Mouse (Mus musculus): Measurements from ENCODE around the gene Fzd9. TPM values are rescaled to one million over a fixed set of nuclear protein-coding genes. Genes with fewer than 3 reads are reported as not detected.
"Not testable (repeated sequence)": the region's sequence is repeated elsewhere in the genome, so short reads cannot be mapped to it uniquely, and the experiment has no call there.

Gene Fzd9
- polyA plus RNA-seq, 1 experiment, result 17.6 TPM

DNA sequence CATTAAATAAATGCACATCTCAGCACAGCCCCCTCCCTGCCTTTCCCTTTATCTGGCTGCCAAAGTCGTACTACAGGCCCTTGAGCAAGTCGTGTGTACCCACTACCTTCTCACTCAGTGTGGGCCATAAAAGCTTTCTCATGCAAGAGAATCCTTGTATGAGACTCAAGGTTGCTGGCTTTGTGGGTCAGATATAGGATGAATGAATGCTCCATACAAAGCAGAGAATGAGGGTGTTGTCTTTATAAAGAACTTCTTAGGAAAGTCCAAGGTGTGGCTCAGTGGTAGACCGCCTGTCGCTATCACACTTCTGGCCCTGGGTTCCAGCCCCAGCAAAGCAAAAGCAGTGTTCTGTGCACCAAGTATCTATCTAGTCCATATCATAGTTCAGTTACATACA, 4.5 kb downstream of the Fzd9 start:
- TF ChIP-seq CTCF (IDR thresholded peaks at IDR 0.05; ENCODE audit: borderline replicate concordance, extremely low read depth, insufficient read depth, insufficient read length) (no peak), POLR2A (IDR thresholded peaks at IDR 0.05; ENCODE audit: borderline replicate concordance, extremely low read depth, insufficient read depth, insufficient read length, poor library complexity, severe bottlenecking) (no peak)
- no peak for DNase-seq (ENCODE audit: low read depth)

DNA sequence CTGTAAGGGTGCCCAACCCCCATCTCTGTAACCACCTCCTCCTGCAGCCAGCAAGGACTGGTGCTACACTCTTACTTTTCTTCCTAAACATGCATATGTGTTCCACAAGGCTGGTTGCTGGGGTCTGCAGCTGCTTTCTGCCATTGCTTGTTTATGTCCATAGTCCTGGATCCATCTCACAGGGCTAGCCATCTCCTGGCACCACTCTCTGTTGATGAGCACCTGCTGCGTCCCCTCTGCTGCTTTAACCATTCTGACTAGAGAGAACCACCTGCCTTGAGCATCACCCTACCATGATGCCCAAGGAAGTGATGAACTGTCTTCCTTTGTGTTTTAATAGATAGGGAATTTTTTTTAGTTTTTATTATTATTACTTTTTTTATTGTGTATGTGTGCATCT, 7.9 kb downstream of the Fzd9 start:
- TF ChIP-seq POLR2A (IDR thresholded peaks at IDR 0.05; ENCODE audit: borderline replicate concordance, extremely low read depth, insufficient read depth, insufficient read length, poor library complexity, severe bottlenecking) (no peak), CTCF (IDR thresholded peaks at IDR 0.05; ENCODE audit: borderline replicate concordance, extremely low read depth, insufficient read depth, insufficient read length) (no peak)
- no peak for DNase-seq (ENCODE audit: low read depth)

DNA sequence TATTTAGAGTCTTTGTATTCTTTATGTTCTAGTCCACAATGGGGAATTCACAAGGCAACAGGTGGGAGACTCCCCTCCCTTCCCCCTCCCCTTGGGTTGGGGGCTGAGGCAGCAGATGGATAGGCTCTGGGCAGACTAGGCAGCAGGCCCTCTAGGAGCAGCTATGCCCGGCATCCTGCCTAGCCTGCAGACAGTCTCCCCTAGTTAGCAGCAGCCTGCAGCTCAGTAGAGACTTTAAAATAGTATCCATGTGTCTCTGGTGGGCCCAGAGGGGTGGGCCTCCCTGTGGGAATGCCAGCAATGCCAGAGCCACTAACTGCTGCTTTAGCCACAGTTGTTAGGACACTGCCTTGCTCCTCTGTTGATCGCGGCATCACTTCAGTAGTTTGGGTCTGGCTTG, 8.4 kb downstream of the Fzd9 start:
- TF ChIP-seq POLR2A (IDR thresholded peaks at IDR 0.05; ENCODE audit: borderline replicate concordance, extremely low read depth, insufficient read depth, insufficient read length, poor library complexity, severe bottlenecking), result no peak
- no peak for TF ChIP-seq CTCF (IDR thresholded peaks at IDR 0.05; ENCODE audit: borderline replicate concordance, extremely low read depth, insufficient read depth, insufficient read length)

DNA sequence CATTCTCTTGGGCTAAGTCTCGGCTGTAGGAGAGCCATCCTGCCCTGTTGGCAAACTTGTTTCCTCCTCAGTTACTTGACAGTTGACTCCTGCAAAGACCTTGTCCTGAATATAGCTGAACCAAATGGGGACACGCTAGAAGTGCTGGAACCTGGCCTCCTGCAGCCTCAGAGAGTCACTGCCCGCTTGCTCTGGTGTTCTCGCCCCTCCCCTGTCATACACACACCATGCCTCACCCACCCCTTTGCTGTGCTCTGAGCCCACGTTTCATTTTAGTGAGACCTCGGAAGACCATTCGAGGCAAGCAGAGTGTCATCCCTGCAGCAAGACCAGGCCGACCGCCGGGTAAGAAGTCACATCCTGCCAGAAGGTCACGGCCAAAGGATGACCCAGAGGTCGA, 8.9 kb downstream of the Fzd9 start:
- TF ChIP-seq POLR2A (IDR thresholded peaks at IDR 0.05; ENCODE audit: borderline replicate concordance, extremely low read depth, insufficient read depth, insufficient read length, poor library complexity, severe bottlenecking) (no peak), CTCF (IDR thresholded peaks at IDR 0.05; ENCODE audit: borderline replicate concordance, extremely low read depth, insufficient read depth, insufficient read length) (no peak)
- DNase-seq (ENCODE audit: low read depth), result no peak

More for the DNA sequence above, 8.4 kb downstream of the Fzd9 start:
- no peak for DNase-seq (ENCODE audit: low read depth)

DNA sequence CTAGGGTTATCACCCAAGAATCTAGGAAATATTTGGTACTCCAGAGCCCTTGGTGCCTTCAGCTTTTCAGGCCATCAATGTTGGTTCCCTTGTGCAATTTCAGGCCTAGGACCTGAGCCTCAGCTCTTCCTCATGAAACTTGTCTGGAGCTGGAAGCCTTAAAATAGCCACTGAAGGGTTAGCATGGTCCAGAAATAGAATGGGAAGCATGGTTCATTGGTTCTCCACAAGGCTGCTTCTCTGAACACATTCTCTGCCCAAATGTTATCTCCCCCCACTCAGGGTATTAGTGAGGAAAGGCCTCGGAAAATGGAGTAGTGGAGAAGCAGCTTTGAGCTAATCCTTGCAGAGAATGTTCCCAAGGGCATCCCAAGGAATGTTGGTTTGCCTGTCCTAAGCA, 9.6 kb downstream of the Fzd9 start:
- DNase-seq (ENCODE audit: low read depth), result no peak

DNA sequence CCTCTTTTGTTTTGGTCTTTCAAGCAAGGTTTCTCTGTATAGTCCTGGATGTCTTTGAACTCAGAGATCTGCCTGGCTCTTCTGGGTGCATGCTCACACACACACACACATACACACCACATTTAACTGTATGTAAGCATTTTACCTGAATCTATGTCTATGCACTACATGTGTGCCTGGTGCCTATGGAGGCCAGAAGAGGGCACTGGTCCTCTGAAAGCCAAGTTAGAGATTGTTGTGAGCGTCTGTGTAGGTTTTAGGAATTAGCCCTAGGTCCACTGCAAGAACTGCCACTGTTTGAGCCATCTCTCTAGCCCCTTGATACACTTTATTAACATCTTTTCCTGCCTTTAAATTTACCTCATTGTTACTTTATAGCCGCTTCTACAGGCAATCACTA, 12.2 kb downstream of the Fzd9 start:
- TF ChIP-seq CTCF (IDR thresholded peaks at IDR 0.05; ENCODE audit: borderline replicate concordance, extremely low read depth, insufficient read depth, insufficient read length) (peak; percentile 40; the same call in 1 of the 2 replicates), POLR2A (IDR thresholded peaks at IDR 0.05; ENCODE audit: borderline replicate concordance, extremely low read depth, insufficient read depth, insufficient read length, poor library complexity, severe bottlenecking) (no peak)
- no peak for DNase-seq (ENCODE audit: low read depth)

More for the DNA sequence above, 9.6 kb downstream of the Fzd9 start:
- TF ChIP-seq CTCF (IDR thresholded peaks at IDR 0.05; ENCODE audit: borderline replicate concordance, extremely low read depth, insufficient read depth, insufficient read length) (no peak), POLR2A (IDR thresholded peaks at IDR 0.05; ENCODE audit: borderline replicate concordance, extremely low read depth, insufficient read depth, insufficient read length, poor library complexity, severe bottlenecking) (no peak)

DNA sequence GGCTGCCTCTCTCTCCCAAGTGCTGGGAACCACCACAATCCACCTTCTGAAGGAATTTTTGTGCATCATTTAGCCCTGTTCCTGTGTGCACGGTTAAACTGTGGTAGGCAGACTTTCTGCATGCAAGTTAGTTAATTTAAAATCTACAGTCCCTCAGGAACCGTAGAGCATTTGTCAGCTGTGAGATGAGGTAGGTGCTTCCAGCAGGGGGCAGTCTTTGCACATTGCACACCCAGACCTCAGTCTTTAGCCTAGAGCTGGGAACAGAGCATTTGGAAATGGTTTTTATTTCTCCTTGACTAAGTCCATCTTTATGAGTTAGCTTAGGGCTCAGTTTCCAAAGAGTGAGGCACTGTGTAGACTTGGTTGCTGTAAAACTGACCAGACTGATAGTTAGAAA, 14.5 kb downstream of the Fzd9 start:
- peak; percentile 82 for DNase-seq (ENCODE audit: low read depth)
- TF ChIP-seq CTCF (IDR thresholded peaks at IDR 0.05; ENCODE audit: borderline replicate concordance, extremely low read depth, insufficient read depth, insufficient read length) (peak; percentile 83), POLR2A (IDR thresholded peaks at IDR 0.05; ENCODE audit: borderline replicate concordance, extremely low read depth, insufficient read depth, insufficient read length, poor library complexity, severe bottlenecking) (no peak)

DNA sequence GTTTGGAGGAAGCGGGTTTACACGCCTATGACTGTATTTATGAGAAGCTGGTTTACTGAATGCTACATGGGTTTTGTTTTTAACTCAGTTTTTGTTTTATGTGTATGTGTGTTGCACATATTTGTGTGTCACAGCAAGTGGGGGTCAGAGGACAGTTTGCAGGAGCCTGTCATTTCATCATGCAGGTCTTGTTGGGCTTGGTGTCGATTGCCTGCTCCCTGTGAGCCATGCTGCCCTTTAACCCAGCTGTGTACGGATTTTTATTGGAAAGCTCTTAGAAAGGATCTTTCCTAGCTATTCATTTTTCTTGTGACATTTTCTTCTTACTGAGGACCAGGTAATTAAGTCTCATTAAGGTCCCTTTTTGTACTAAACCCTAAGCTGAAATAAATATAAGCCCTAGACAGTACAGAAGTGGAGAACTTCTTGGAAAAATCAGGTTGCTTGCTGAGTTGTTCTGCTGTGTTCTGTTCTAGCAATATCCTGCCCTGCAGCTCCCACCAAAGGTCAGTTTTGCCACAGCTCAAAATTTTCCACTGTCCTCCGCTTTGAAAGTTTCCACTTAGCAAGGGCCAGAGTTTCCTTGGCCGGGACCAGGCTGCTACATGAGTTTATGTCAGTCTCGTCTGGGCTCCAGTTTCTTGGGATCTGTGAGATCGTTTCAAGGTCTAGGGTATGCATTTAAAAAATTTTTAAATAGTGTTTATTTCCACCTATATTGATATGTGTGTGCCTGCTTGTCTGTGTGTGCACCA, 17.7 kb downstream of the Fzd9 start:
- no peak for DNase-seq (ENCODE audit: low read depth)
- TF ChIP-seq POLR2A (IDR thresholded peaks at IDR 0.05; ENCODE audit: borderline replicate concordance, extremely low read depth, insufficient read depth, insufficient read length, poor library complexity, severe bottlenecking) (no peak), CTCF (IDR thresholded peaks at IDR 0.05; ENCODE audit: borderline replicate concordance, extremely low read depth, insufficient read depth, insufficient read length) (no peak)

DNA sequence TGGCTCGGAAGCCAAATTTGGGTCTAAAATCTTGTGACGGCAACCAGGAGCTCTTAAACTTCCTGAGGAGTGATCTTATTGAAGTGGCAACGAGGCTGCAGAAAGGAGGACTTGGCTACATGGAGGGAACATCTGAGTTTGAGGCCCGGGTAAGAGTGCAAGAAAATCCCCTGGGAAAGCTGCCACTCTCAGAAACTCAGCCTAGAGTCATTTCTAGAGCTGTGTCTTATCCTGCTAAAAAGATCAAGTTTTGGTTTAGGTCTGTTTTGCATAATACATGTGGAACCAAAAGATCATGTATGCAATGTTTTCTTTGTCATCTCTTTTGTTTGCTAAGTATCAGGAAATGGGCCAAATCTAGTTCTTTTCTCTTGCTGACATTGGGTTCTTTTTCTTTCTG, 20.8 kb downstream of the Fzd9 start:
- no peak for DNase-seq (ENCODE audit: low read depth)
- TF ChIP-seq CTCF (IDR thresholded peaks at IDR 0.05; ENCODE audit: borderline replicate concordance, extremely low read depth, insufficient read depth, insufficient read length) (no peak), POLR2A (IDR thresholded peaks at IDR 0.05; ENCODE audit: borderline replicate concordance, extremely low read depth, insufficient read depth, insufficient read length, poor library complexity, severe bottlenecking) (no peak)

DNA sequence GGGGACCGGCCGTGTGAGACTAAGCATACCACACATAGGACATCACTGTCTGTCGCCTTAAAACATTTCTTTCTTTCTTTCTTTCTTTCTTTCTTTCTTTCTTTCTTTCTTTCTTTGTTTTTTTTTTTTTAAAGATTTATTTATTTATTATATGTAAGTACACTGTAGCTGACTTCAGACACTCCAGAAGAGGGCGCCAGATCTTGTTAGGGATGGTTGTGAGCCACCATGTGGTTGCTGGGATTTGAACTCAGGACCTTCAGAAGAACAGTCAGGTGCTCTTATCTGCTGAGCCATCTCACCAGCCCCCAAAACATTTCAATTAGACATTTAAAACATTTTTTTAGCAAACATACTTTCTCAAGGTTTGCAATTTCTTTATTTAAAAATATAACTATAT, 25.2 kb downstream of the Fzd9 start:
- not testable (repeated sequence) for DNase-seq (ENCODE audit: low read depth)

DNA sequence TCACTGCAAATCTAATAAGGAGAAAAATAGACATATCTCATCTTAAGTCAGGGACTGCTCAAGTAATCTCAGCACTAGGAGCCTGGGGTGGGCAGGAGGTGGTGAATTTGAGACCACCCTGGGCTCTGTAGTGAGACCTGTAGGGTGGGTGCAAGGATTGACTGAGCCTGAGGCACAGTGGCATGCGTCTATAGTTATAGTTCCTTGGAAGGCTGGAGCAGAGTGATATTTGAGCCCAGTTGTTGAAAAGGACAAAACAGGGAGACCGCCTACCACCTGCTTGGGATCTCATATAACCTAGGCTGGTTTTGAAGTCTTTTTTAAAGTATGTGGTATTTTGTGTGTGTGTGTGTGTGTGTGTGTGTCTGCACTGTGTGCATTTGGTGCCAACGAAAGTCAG, 26.9 kb downstream of the Fzd9 start:
- no peak for TF ChIP-seq CTCF (IDR thresholded peaks at IDR 0.05; ENCODE audit: borderline replicate concordance, extremely low read depth, insufficient read depth, insufficient read length)
- TF ChIP-seq POLR2A (IDR thresholded peaks at IDR 0.05; ENCODE audit: borderline replicate concordance, extremely low read depth, insufficient read depth, insufficient read length, poor library complexity, severe bottlenecking), result no peak
- DNase-seq (ENCODE audit: low read depth), result no peak

DNA sequence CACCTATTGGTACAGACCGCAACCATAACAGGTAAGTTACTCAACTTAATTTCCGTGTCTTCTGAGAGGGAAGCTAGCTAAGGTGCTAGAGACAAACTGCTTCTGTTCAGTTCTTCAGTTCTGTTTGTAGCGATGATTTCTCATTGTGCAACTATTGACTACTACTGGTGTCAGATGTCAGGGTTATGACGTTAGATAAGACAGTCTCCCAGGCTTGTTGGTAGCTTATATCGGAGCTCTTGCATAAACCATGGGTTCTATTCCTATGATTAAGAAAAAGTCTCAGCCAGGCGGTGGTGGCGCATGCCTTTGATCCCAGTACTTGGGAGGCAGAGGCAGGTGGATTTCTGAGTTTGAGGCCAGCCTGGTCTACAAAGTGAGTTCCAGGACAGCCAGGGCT, 29.0 kb downstream of the Fzd9 start:
- TF ChIP-seq POLR2A (IDR thresholded peaks at IDR 0.05; ENCODE audit: borderline replicate concordance, extremely low read depth, insufficient read depth, insufficient read length, poor library complexity, severe bottlenecking), result no peak
- DNase-seq (ENCODE audit: low read depth), result no peak

All from brain, embryonic 14.5 days (tissue).